Mouse (Mus musculus): ENCODE data around the gene Fbxo3.
"Not testable (repeated sequence)": the region's sequence is repeated elsewhere in the genome, so short reads cannot be mapped to it uniquely, and the experiment has no call there.

Fbxo3 gene

DNA sequence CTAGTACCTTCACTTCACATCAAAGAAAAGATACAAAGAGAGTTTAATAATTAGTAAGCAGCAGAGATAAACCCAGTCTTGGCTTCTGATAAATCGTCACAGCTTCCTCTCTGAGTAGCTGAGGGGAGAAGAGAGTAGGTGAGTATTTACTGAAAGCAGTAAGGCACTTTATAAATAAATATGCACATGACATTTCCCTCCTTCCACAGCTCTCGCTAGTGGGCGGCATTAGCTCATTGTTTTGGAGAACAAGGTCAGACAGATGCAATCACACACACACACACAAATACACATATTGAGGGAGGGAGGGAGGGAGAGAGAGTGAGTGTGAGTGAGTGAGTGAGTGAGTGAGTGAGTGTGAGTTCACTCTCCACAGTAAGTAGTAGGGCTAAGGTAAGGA, 8.8 kb downstream of the Fbxo3 start:
- DNase-seq (ENCODE audit: low spot score in 2 of 2) = no peak

DNA sequence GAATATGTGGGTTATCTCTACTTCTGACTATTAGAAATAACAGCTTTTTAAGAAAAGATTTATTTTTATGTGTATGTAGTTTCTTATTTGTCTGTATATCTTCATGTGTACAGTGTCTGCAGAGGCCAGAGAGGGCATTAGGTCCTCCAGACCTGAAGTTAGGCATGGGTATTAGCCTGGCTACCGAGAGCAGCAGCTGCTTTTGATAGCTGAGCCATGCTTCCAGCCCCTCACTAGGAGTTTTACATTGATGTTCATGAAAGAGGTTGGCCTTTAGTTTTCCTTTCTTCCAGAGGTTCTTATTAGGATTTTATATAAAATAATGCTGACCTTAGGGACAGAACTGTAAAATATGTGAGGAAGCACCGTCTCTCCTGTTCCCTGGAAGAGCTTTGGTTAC, 10.7 kb downstream of the Fbxo3 start:
- no peak for DNase-seq (ENCODE audit: low spot score in 2 of 2)

- no peak for DNase-seq (ENCODE audit: low spot score in 2 of 2)
Observed at GRCm38 (mm10) chr2:104041632-104042031, 14.1 kb downstream of the Fbxo3 start.

DNA sequence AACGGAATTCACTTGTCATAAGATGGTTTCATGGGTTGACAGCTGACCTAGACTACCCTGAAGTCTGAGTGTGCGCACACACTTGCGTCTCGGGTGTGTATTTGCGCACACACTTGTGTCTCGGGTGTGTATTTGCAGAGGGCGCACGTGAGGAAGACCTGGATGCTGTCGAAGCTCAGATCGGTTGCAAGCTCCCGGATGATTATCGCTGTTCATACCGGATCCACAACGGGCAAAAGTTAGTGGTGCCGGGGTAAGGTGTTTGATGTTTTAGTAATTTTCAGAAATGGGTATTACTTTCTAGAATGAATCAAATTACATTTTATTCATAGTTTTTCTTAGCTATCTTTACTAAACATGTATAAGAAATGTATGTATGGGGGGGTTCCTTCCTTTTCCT, 15.2 kb downstream of the Fbxo3 start:
- DNase-seq (ENCODE audit: low spot score in 2 of 2) = no peak

- no peak for DNase-seq (ENCODE audit: low spot score in 2 of 2)
Observed at GRCm38 (mm10) chr2:104043624-104044478, 16.3 kb downstream of the Fbxo3 start.

DNA sequence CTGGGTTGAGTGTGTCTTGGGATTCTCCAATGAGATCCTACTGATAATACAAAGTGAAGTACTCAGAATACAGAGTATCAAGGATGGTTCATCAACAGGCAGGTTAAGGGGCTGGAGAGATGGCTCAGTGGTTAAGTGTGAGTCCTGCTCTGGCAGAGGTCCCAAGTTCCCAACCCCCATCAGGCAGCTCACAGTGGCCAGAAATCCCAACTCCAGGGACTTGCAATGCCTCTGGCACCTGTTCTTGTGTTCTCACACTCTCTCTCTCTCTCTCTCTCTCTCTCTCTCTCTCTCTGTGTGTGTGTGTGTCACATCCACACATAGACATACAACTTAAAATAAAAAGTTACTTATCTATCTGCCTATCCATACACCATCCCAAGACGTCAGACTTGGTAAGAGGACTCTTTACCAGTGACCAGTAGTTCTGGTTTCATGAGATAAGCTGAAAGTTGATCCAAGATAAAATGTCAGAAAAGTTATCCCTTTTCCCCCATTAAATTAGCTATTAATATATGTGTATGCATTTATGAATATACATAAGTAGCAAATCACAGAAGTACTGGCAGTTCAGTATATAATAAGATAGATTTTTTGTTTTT, 17.1 kb downstream of the Fbxo3 start:
- DNase-seq (ENCODE audit: low spot score in 2 of 2) = no peak

DNA sequence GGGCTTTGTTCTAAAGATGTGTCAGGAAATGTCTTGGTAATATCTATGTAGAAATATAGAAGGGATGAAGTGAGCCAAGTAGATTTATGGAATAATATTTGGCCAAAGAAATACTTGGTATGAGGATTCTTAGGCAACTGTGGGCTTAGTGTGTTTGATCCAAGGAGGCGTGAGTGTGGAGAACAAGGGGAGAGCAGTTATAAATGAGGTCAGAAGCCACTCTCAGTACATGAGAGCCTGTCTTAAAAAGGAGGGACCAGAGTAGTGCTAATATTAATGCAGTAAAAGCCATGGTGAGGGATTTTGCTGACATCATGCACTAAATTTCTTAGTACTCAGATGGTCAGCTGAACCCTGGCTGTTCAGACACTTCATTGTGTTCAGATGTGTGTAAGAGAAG, 30.9 kb downstream of the Fbxo3 start:
- DNase-seq (ENCODE audit: low spot score in 2 of 2) = no peak

DNA sequence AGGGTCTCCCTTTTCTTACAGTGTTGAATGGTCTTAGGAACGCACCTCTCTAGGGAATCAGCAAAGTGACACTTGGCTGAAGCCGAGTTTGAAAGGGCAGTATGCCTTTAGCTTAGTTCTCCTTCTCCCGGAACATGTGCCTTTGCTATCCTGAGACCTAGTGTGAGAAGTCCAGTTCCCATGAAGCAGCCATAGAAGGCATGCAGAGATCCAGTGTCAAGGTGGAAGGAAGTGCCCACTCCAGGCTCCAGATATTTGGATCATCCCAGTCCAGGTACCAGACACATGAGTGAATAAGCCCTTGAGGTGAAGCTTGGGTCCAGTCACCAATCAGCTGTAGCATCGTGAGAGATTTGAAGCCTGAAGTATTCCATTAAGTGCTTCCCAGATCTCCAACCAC, 31.4 kb downstream of the Fbxo3 start:
- no peak for DNase-seq (ENCODE audit: low spot score in 2 of 2)

DNA sequence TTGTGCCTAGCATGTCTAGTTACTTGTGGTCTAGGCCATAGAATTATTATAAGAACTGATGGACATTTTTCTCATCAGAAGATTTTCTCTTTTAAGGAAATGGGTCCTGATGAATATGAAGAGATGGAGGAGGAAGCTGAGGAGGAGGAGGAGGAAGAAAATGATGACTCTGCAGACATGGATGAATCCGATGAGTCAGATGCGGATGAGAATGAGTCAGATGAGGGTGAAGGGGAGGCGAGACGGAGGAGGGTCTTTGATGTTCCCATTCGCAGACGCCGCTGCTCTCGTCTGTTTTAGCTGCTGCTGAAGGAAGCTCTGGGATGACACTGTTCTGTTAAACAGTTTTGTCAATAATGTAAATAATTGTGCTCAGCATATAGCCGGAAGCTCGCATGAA, 32.3 kb downstream of the Fbxo3 start:
- no peak for DNase-seq (ENCODE audit: low spot score in 2 of 2)

DNA sequence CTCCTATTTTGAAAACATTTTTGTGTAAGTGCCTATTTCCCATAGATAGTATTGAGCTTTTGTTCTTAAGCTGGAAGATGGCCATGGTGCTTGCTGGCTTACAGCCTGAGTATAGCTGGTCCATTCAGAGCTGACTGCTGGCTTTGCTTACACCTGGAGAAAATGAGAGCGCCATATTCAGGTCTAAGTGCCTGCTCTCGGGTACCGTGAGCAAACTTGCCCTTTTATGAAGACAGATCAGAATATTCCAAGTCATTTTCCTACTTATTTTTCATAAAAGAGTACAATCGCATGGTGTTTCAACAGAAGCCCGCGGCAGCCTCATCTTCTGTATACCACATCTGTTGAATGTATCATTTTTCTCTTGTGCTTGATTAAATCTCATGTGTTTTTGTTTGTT, 33.5 kb downstream of the Fbxo3 start:
- no peak for DNase-seq (ENCODE audit: low spot score in 2 of 2)

GRCm38 (mm10) chr2:104062665-104063064, 35.1 kb downstream of the Fbxo3 start:
- no peak for DNase-seq (ENCODE audit: low spot score in 2 of 2)

DNA sequence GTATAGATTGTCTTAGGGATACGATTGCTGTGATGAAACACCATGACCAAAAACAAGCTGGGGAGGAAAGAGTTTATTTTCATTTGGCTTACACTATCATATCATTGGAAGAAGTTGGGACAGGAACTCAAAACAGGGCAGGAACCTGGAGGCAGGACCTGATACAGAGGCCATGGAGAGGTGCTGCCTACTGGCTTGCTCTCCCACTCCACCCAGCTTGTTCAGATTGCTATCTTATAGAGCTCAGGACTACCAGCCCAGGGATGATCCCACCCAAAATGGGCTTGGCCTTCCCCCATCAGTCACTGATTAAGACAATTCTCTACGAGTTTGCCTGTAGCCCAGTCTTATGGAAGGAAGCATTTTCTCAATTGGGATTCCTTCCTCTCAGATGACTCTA, 36.6 kb downstream of the Fbxo3 start:
- DNase-seq (ENCODE audit: low spot score in 2 of 2) = no peak

- not testable (repeated sequence) for DNase-seq (ENCODE audit: low spot score in 2 of 2)
Observed at GRCm38 (mm10) chr2:104065526-104065925, 38.0 kb downstream of the Fbxo3 start, which contains the start of gene Gm10912. Gene Gm10912, plus strand, starts transcription at chr2:104065826.

DNA sequence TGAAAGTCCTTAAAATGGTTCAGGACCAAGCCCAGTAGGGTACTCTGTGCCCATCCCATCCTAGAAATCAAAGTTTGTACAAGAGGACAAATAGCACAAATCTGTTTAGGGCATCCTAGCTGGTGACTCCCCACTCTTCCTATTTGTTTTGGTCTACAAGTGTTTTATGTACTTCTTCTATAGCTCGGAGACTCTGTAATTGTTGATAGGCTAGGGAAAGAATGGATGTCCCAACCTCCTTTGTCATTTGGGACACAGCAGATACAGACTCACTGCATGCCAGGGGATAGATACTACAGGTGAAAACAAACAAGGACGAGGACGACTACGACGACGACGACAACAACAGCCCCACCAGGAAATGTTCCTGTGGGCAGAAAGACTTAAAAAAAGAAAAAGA, 40.9 kb downstream of the Fbxo3 start, which contains the start of gene Gm10799:
TSS of gene Gm10799 (minus strand) at position 101 of the 400 bp plus-strand sequence.
- not testable (repeated sequence) for DNase-seq (ENCODE audit: low spot score in 2 of 2)

DNA sequence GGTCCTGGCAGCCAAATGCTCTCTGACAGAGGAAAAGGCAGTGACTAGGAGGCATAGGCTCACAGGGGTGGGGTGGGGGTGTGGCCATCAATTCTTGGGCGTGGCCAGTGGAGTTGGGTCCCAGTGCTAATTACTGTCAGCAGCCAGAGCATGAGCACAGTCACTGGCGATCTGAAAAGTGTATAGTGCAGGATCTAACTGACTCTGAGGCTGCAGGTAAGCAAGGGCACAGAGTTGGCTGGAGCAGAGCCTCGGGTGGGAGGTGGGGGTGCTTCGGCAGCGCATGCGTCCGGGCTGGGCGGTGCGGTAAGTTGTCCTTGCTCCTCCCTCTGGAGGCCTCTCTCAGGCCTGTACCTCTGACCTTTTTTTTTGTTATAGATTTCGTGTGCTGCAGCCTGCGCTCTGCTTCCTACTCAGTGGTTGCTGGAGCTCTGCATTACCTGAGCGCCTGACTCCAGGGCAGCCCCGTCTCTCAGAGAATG, 42.2 kb downstream of the Fbxo3 start, which contains the start of gene Cd59b:
TSS of gene Cd59b (plus strand) at position 146 of the 482 bp plus-strand sequence.
- peak; percentile 7 to 24 for DNase-seq (ENCODE audit: low spot score in 2 of 2)

DNA sequence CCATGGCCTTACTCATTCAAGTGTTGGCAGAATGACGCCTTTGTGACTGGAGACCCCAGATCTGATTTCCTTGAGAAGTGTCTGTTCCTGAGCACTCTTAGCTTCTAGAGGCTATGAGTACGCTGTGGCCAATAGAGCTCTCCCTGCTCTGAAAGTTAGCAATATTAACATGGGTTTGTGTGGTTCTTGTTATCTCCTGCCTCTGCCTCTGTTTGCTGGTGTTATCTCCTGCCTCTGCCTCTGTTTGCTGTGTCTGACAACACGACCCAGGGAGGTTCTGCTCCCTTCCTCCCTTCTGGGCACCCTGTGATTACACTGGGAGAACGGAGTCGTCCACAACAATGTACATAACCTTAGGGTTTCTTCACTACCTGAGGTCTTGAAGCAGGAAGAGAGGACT, 50.8 kb downstream of the Fbxo3 start:
- not testable (repeated sequence) for DNase-seq (ENCODE audit: low spot score in 2 of 2)

GRCm38 (mm10) chr2:104081436-104082050, 54.0 kb downstream of the Fbxo3 start:
- not testable (repeated sequence) for DNase-seq (ENCODE audit: low spot score in 2 of 2)

DNA sequence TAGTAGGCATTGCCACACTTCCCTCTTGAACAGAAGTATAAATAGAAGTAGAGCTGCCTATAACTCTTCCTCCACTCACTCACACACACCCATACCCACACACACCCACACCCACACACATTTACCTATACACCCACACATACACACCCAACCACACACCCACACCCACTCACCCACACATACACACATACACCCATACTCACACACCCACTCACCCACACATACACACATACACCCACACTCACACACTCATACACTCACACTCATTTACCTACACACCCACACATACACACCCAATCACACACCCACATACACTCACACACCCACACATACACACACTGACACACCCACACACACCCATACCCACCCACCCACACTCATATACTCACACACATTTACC, 55.0 kb downstream of the Fbxo3 start:
- no peak for DNase-seq (ENCODE audit: low spot score in 2 of 2)

DNA sequence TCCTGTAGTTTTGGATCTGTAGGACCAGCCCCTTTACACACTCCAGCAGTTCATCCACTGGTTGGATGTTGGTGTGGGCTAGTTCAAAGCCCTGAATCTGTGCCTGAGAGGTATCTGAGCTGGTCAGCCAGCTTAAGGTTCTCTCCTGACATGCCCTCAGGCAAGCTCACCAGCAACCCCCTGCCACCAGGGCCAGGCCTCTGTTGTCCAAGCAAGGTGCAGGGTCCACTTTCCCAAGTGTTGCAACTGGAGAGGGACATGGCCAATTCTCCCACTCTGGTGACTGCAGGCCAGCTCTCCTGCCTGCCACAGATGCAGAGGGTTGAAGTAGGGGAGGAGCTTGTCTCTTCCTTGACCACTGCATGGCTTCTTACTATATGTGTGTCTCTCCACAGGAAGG, 56.5 kb downstream of the Fbxo3 start:
- not testable (repeated sequence) for DNase-seq (ENCODE audit: low spot score in 2 of 2)

DNA sequence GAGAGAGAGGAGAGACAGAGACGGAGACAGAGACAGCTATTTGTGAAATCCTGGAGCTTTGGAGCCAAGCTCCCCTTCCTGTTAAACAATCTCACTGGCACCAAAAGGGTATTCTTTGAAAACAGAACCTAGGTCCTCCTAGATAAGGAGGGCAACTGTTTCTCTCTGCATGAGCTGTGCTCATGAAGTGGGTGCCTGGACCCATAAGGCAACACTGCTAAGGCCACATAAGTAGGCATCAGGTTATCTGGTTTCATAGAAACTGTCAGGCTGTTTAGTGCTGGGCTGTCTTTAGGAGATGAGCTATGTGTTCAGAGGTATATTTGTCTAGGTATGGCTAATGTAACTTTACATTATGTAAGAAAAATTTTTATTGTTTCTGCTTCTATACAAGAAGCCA, 60.0 kb downstream of the Fbxo3 start:
- not testable (repeated sequence) for DNase-seq (ENCODE audit: low spot score in 2 of 2)

DNA sequence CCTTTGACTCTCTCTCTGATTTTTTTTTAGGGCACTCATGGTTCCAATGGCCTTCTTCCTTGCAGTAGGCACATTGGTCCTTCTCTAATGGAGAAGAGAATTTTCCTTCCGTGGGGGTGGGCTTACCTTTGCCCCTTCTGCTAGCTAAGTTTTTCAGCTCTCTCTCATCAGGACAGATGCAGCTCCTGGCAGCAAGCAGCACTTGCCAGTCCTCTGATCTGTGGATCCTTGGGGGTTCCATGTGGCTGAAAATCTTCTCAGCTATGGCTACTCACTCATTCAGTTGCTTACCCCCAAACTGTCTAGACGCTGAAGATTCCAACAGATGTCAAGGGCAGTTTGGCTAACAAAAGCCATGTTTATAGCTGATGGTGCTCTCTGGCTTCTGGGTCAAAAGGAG, 65.8 kb downstream of the Fbxo3 start:
- DNase-seq (ENCODE audit: low spot score in 2 of 2) = no peak

DNA sequence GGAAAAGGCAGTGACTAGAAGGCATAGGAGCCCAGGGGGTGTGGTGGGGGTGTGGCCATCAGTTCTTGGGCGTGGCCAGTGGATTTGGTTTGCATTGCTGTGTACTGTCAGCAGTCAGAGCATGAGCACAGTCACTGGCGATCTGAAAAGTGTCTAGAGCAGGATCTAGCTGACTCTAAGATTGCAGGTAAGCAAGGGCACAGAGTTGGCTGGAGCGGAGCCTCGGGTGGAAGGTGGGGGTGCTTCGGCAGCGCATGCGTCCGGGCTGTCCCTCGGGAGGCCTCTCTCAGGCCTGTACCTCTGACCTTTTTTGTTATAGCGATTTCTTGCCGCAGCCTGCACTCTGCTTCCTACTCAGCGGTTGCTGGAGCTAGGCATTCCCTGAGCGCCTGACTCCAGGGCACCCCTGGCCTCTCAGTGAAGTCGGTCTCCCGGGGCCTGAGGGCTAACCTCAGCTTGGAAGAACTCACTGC, 68.3 kb downstream of the Fbxo3 start, which contains the start of gene Cd59a:
TSS of gene Cd59a (plus strand) at position 61 of the 473 bp plus-strand sequence.
- peak in 1 of 2 experiments; percentile 23 for DNase-seq (ENCODE audit: low spot score in 2 of 2)
